Mouse (Mus musculus): ENCODE results near the gene Chchd10. TPM values are rescaled to one million over a fixed set of nuclear protein-coding genes. Genes with fewer than 3 reads are reported as not detected.

Gene Chchd10
- total and polyA plus RNA-seq, 3 experiments: 147 to 540 (median 254) TPM

- dilution Hi-C loops (cut with MboI; ENCODE audit: extremely low pct_ligation_motif_present, extremely low pct_unique_long_range_greater_than_20kb, low sequenced_read_pairs) (no loop called here), in situ Hi-C loops (cut with MboI; ENCODE audit: low pct_ligation_motif_present, low pct_unique_long_range_greater_than_20kb, low sequenced_read_pairs) (loop anchor here (5.0 kb wide), 1 partner anchor 39 kb away; the partner anchor contains the start of gene Mmp11)
- TF ChIP-seq POLR2AphosphoS2 (IDR thresholded peaks at IDR 0.05; ENCODE audit: low read depth, low read length) (peak; percentile 32; the same call in 1 of the 2 replicates), MXI1 (IDR thresholded peaks at IDR 0.05; ENCODE audit: low read depth, low read length) (no peak)
- Histone ChIP-seq H3K36me3 (replicated peaks in 1 of 2; ENCODE audit: control insufficient read depth in 1 of 2, insufficient read depth in 1 of 2, low read length in 1 of 2) (peaks cover 35 to 89% of the 10 kb centered on the region in 2 experiments), H3K9me3 (replicated peaks; ENCODE audit: low read length) (no peaks in the 10 kb centered on the region), H3K4me1 (ENCODE audit: control insufficient read depth in 1 of 2, insufficient read depth in 2 of 2) (peaks cover 33 to 62% of the 10 kb centered on the region in 2 experiments), H3K4me2 (ENCODE audit: insufficient read depth, low read depth, poor library complexity, severe bottlenecking) (no peak overlapping the region), H3K27me3 (replicated peaks) (no peaks in the 10 kb centered on the region), H3K79me2 (replicated peaks; ENCODE audit: control insufficient read depth, extremely low read depth, insufficient read depth, poor library complexity, severe bottlenecking) (no peaks in the 10 kb centered on the region; the same call in 1 of the 2 replicates), H3K9ac (ENCODE audit: insufficient read depth, low read depth) (no peak overlapping the region), H3K27ac (ENCODE audit: insufficient read depth, low read depth) (no peak overlapping the region; the same call in 1 of the 2 replicates), H3K4me3 (replicated peaks in 1 of 3; ENCODE audit: low read depth in 2 of 3, low read length in 2 of 3, poor library complexity in 1 of 3) (no peak overlapping the region)
- no peak for DNase-seq (ENCODE audit: extremely low read depth)
These were observed 34.8 kb upstream of the Chchd10 start for GRCm38 (mm10) chr10:75898039-75898564.

DNA sequence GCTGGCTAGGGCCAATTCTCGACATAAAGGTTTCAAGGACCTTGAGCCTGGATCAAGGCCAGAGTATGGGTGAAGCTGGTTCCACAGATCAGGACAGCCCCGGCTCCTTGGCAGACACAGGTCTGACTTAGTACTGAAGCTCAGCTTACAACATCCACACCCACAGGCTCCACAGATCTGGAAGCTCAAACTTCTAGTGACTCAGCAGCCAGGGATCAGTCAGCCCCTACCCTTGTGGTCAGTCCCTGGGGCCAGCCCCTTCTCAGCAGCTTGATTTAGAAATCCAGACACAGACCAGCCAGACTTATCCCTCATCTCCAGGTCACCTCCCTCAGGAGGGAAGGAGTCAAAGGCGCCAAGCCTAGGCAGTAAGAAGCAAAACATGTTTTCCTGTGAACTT is 34.1 kb upstream of the Chchd10 start:
- Histone ChIP-seq H3K4me3 (replicated peaks in 1 of 3; ENCODE audit: low read depth in 2 of 3, low read length in 2 of 3, poor library complexity in 1 of 3) (no peak overlapping the region), H3K79me2 (replicated peaks; ENCODE audit: control insufficient read depth, extremely low read depth, insufficient read depth, poor library complexity, severe bottlenecking) (no peaks in the 10 kb centered on the region; the same call in 1 of the 2 replicates), H3K4me2 (ENCODE audit: insufficient read depth, low read depth, poor library complexity, severe bottlenecking) (no peak overlapping the region), H3K9ac (ENCODE audit: insufficient read depth, low read depth) (no peak overlapping the region), H3K4me1 (ENCODE audit: control insufficient read depth in 1 of 2, insufficient read depth in 2 of 2) (peaks cover 28 to 57% of the 10 kb centered on the region in 2 experiments), H3K9me3 (replicated peaks; ENCODE audit: low read length) (no peaks in the 10 kb centered on the region), H3K27me3 (replicated peaks) (no peaks in the 10 kb centered on the region), H3K36me3 (replicated peaks in 1 of 2; ENCODE audit: control insufficient read depth in 1 of 2, insufficient read depth in 1 of 2, low read length in 1 of 2) (peaks cover 42 to 94% of the 10 kb centered on the region in 2 experiments), H3K27ac (ENCODE audit: insufficient read depth, low read depth) (peak overlapping the region; percentile 16; the same call in 1 of the 2 replicates)
- dilution Hi-C loops (cut with MboI; ENCODE audit: extremely low pct_ligation_motif_present, extremely low pct_unique_long_range_greater_than_20kb, low sequenced_read_pairs) (no loop called here), in situ Hi-C loops (cut with MboI; ENCODE audit: low pct_ligation_motif_present, low pct_unique_long_range_greater_than_20kb, low sequenced_read_pairs) (loop anchor here (5.0 kb wide), 1 partner anchor 38 kb away; the partner anchor contains the start of gene Mmp11)
- TF ChIP-seq ZMIZ1 (IDR thresholded peaks at IDR 0.05; ENCODE audit: low read depth, low read length) (no peak), UBTF (IDR thresholded peaks at IDR 0.05; ENCODE audit: low read depth, low read length) (no peak), KAT2A (IDR thresholded peaks at IDR 0.05; ENCODE audit: insufficient replicate concordance, low read length) (no peak)
- no peak for DNase-seq (ENCODE audit: extremely low read depth)

DNA sequence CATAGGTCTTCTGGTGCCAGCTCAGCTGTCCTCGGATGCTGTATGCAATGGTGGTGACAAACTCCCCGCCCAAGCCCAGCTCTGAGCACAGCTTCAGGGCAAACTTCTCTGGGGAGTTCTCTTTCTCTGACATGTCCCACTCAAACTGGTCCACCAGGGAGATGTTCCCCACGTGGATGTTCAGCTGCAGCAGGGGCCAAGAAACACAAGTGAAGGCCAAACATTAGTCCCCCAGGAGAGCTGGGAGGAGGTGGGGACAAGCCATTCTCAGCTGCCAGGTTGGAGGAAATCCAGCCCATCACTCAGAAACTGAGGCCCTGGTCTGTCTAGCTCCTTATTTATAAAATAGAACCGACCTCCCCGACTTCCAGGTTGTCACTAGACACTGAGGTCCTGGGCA is 28.5 kb upstream of the Chchd10 start:
- H3K27me3 ChIP-seq (replicated peaks): no peaks in the 10 kb centered on the region
- peaks cover 0 to 8% of the 10 kb centered on the region in 2 experiments; a peak in 1 of 4 replicates for H3K4me1 ChIP-seq (ENCODE audit: control insufficient read depth in 1 of 2, insufficient read depth in 2 of 2)
- TF ChIP-seq RAD21 (IDR thresholded peaks at IDR 0.05; ENCODE audit: low read depth, low read length) (no peak), KAT2A (IDR thresholded peaks at IDR 0.05; ENCODE audit: insufficient replicate concordance, low read length) (no peak), NELFE (IDR thresholded peaks at IDR 0.05; ENCODE audit: low read depth, low read length) (no peak), MYC (IDR thresholded peaks at IDR 0.05; ENCODE audit: low read depth, low read length) (no peak), JUN (IDR thresholded peaks at IDR 0.05; ENCODE audit: insufficient read depth, low read depth, low read length) (no peak)
- no peak overlapping the region for H3K27ac ChIP-seq (ENCODE audit: insufficient read depth, low read depth)
- H3K4me2 ChIP-seq (ENCODE audit: insufficient read depth, low read depth, poor library complexity, severe bottlenecking): no peak overlapping the region
- no peak for DNase-seq (ENCODE audit: extremely low read depth)
- dilution Hi-C loops (cut with MboI; ENCODE audit: extremely low pct_ligation_motif_present, extremely low pct_unique_long_range_greater_than_20kb, low sequenced_read_pairs) (no loop called here), in situ Hi-C loops (cut with MboI; ENCODE audit: low pct_ligation_motif_present, low pct_unique_long_range_greater_than_20kb, low sequenced_read_pairs) (no loop called here)
- no peak overlapping the region for H3K4me3 ChIP-seq (replicated peaks in 1 of 3; ENCODE audit: low read depth in 2 of 3, low read length in 2 of 3, poor library complexity in 1 of 3)
- peaks cover 71 to 90% of the 10 kb centered on the region in 2 experiments for H3K36me3 ChIP-seq (replicated peaks in 1 of 2; ENCODE audit: control insufficient read depth in 1 of 2, insufficient read depth in 1 of 2, low read length in 1 of 2)
- H3K79me2 ChIP-seq (replicated peaks; ENCODE audit: control insufficient read depth, extremely low read depth, insufficient read depth, poor library complexity, severe bottlenecking): no peaks in the 10 kb centered on the region; the same call in 1 of the 2 replicates
- no peak overlapping the region for H3K9ac ChIP-seq (ENCODE audit: insufficient read depth, low read depth)
- H3K9me3 ChIP-seq (replicated peaks; ENCODE audit: low read length): no peaks in the 10 kb centered on the region

All from CH12.LX (cell line).